Mouse (Mus musculus) myocyte (in vitro differentiated cells): ENCODE measurements around the gene Strada.

ENCODE experiments used
- MAX ChIP-seq: IDR thresholded peaks from one replicate; pipeline ENCODE4 v1.6.1; 2011; ENCODE audit warnings: low read depth, mild to moderate bottlenecking, control low read depth
- POLR2A ChIP-seq: IDR thresholded peaks from one replicate; pipeline ENCODE4 v1.6.1; 2011; ENCODE audit warnings: low read depth, mild to moderate bottlenecking, control low read depth, moderate library complexity; ENCODE audit not compliant: insufficient read length
- TCF12 ChIP-seq: IDR thresholded peaks from one replicate; pipeline ENCODE4 v1.6.1; 2011; ENCODE audit warnings: mild to moderate bottlenecking, control low read depth; ENCODE audit not compliant: poor library complexity, insufficient read depth, severe bottlenecking
- USF1 ChIP-seq: IDR thresholded peaks from one replicate; pipeline ENCODE4 v1.6.1; 2011; ENCODE audit warnings: low read depth, mild to moderate bottlenecking, control low read depth, moderate library complexity

GRCm38 (mm10) chr11:106179711-106180448 lies 22.1 kb downstream of the Strada start:
- TF ChIP-seq TCF12 (no peak), POLR2A (no peak), MAX (no peak), USF1 (no peak)
